Mouse (Mus musculus): ENCODE results near the gene Fbln1.

Fbln1 gene

DNA sequence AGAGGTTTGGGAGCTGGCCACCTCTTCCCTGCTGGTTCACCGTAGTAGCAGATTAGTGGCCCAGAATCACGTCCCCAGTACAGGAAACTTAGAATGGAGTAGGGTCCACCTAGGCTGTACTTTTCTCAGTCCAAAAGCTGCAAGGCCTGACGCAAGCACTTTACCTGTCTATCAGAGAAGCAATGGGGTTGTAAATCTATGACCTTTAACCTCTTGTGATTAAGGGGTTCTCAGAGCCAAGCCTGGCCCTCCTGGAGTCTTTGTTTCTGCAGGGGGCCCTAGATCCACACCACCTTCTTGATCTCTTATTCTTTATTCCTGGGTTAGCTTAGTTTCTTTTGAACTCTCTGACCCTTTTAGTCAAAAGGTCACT is 940 bp downstream of the Fbln1 start:
- no peak for DNase-seq (ENCODE audit: low spot score in 2 of 2)

DNA sequence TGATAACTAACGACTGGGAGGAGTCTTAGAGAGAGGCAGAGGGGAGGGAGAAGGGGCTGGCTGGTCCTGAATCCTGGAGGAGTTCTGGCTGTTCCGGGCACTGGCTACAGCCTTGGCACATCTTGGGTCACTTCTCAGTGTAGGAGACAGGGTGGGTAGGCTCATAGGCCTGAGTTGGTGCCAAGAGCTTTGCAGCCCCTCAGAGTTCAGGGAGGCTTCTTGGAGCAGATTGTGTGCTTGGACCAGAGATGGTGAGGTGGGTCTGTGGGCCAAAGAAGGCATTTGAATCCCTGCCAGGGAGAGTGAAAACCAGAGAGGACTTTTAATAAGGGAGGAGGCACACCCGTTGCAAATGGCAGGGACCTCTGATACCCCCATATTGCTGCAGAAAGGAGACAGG is 1.3 kb downstream of the Fbln1 start:
- no peak for DNase-seq (ENCODE audit: low spot score in 2 of 2)

DNA sequence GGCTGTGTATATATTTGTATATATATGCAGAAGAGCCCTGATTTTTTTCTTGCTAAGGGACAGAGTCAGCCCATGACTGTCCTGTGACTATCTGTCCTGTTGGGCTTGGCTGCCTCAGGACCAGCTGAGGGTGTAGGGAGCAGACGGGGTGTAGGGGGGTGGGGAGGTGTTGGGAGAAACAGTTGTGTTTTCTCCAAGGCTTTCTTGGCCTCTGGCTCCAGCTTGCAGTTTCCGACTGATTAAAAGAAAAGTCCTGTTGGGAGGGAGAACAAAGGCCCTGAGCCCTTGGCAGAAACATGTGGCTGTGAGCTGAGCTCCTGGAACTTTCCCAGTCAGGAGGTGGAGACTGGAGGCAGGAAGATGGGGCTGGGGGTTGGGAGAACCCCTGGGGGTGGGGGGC is 2.0 kb downstream of the Fbln1 start:
- DNase-seq (ENCODE audit: low spot score in 2 of 2): no peak

DNA sequence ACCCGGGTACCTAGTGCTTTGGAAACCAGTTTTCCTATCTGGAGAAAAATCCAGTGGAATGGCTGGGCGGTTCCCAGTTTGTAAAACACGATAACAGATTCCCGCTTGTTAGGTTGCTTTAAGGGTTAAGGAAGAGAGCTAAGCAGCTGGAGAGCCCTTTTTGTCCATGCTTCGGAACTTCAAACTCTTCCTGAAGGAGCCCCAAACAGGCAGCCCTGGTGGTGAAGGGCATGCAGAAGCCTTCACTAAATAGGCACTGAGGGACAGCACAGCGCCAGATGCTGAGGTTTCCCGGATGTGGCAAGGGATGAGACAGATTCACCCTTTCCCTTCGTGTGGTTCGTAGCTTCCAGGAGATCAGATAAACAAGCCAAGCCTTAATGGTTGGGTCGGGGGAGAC is 2.6 kb downstream of the Fbln1 start:
- DNase-seq (ENCODE audit: low spot score in 2 of 2): peak in 1 of 2 experiments; percentile 21

DNA sequence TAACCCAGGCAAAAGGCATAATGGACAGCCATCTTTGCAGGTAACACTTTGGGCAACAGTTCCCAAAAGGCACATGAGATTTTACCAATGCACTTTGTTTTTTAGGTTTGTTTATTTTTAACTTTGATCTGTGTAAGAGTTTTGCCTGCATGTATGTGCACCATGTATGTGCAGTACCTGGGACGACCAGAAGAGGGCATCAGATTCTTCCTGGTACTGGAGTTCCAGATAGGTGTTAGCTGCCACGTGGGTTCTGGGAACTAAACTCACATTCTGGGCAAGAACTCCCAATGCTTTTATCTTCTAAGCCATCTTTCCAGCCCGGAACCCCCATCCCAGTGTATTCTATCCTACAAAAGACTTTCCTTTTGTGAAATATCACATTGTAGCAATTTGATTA is 3.6 kb downstream of the Fbln1 start:
- DNase-seq (ENCODE audit: low spot score in 2 of 2): peak in 1 of 2 experiments; percentile 27

DNA sequence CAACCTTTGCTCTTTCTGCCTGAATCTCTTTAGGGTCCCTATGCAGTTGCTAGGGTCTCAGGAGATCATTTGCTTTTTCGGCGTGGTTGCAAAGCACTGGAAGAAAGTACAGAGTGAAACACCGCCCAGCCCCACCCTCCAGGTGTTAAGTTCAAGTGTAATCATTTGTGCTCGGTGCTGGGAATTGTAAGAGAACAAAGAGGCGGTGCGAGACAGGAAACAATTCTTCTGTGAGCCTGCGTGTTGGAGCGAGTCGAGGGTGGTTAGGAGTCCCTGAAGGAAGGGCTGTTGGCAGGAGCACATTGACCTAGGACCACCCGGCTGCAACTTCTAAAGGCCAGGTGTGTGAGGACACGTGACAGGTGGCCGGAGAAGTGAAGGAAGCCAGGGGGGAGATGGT is 4.9 kb downstream of the Fbln1 start:
- no peak for DNase-seq (ENCODE audit: low spot score in 2 of 2)

DNA sequence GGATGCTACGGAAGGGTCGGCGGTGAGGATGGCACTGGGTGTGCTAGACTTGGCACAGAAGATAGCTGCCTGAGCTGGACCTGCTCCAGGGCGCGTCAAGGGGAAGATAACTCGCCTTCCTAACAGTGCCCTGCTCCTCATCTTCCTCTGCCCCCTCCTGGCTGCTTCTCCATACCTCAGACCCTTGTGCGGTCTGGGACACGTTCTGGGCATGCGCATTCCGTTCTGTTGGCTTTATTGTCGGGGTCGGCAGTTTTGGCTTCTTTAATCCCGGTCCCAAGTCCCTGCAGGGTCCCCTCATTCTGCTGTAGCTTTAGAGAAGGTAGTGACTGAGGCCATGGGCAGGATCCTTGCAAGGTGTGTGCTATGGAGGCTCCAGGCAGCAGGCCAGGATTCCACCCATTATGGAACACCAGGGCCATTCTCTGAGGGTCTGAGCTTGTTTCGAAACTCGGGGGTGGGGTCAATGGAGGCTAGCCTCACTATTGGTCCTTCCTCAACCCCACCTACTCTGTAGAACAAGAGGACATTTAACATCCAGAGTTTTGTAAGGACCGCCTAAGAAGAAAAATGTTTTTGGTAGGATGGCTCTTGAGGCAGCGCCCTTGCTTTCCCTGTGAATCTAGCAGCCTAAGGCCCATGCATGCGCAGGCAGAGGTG is 5.5 kb downstream of the Fbln1 start:
- no peak for DNase-seq (ENCODE audit: low spot score in 2 of 2)

DNA sequence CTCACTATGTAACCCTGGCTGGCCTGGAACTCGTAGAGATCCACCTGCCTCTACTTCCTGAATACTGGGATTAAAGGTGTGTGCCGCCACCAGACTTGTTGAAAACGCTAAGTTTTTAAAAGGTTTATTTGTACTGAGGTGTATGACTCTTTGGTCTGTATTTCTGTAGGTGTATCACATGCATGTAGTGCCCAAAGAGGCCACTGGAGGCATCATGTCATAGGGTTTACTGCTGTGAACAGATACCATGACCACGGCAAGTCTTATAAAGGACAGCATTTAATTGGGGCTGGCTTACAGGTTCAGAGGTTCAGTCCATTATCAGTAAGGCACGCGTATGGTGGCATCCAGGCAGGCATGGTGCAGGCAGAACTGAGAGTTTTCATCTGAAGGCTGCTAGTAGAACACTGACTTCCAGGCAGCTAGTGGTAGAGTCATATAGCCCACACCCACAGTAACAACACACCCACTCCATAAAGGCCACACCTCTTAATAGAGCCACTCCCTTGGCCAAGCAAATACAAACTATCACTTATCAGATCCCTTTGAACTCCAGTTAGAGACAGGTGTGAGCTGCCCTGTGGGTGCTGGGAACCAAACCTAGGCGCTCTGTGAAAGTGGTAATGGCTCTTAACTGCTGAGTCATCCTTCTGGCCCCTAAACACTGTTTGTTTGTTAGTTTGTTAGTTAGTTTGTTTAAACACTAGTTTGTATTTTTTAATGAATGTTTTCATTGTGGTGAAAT is 10.5 kb downstream of the Fbln1 start:
- no peak for DNase-seq (ENCODE audit: low spot score in 2 of 2)

DNA sequence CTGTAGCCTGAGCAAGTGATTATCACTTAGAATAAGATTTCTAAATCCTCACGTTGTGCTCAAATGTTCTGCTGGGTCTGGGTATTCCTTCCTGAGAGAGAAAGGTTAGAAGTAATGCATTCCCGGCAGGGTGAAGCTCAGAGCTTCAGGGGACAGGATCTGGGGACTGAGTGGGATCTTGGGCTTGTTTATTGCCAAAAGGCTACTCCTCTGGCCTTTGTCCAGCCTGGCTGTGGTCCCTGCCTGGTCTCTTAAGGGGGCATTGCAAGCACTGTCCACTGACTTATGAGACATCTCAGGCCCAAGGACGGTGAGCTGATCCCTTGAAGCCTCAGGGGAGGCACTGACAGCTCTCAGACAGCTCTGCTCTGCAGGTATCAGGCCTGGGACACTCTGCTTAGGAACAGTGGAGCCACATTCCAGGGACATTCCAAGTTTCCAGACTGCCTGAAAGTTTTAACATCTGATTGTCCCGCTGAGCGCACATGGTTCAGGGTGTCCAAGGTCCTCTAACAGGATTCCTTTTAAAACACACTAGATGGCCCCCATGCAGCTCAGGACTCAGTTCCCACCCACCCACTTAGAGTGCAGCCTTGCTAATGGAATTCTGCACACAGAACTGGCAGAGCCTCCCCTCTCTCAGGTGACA is 13.0 kb downstream of the Fbln1 start:
- DNase-seq (ENCODE audit: low spot score in 2 of 2): no peak

DNA sequence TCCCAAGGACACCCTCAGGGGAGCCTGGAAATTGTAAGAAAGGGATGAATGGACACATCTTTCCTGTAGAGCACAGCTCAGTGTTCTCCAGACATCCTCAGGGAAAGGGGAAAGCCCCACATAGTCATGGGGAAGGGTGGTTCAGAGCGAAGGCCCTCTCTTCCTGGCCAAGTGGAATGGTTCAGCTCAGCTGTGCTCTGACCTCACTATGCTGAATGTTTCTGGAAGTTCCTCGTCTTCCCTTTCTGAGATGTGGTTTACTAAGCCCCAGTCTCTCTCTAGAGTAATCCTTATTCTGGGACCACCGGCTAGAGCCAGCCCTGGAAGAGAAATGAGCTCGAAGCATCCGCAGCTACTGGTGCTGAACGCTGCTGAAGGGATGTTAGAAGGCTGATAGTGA is 14.6 kb downstream of the Fbln1 start:
- DNase-seq (ENCODE audit: low spot score in 2 of 2): no peak

DNA sequence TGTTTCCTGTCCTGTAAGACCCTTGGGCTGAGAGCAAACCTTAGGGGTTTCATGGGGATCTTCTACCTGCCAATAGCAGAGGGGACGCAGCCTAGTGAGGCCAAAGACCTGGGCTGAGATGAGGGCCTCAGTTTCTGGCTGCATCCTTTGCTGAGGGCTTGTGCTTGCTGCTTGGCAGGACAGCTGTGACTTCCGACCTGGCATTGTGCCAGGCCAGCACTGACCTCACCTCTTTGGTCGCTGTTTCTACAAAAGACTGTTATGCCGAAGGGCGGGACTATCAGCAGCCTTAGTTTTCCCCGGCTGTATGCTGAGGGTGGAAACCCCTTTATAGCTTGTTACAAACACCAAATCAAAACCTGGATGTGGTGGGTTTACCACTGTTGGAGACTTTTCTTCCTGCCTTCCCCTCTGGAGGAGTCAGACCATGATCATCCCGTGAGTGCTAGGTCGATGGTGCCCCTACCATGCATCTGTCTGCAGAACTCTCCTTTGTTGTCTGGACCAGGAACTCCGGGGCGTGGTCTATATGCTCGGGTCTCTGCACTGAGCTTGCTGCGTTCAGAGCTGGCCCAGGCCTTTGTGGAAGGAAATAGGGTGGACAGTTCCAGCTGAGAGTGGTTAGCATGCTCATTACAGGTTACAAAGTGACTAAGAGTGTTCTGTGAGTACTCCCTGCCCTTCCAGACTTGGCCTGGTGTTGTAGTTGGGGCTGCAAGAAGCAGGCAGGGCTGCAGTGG is 15.5 kb downstream of the Fbln1 start:
- DNase-seq (ENCODE audit: low spot score in 2 of 2): no peak

DNA sequence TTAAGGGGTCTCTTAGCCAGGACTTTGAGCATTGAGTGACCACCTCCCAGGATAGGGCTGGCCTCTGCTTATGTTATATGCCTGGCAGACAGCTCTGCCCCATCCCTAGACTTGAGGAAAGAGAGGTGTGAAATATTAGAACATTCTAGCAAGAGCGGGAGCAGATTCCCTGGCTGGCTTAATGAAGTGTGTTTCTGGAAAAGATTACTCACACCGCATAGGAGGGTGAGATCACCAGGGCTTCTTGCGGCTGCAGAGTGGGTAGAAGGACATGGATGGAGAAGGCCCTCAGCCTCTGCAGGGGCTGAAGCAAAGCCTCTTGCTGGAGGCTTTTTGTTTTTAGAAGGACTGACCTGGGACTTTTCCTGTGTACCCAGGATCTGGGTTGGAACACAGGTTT is 19.9 kb downstream of the Fbln1 start:
- no peak for DNase-seq (ENCODE audit: low spot score in 2 of 2)

DNA sequence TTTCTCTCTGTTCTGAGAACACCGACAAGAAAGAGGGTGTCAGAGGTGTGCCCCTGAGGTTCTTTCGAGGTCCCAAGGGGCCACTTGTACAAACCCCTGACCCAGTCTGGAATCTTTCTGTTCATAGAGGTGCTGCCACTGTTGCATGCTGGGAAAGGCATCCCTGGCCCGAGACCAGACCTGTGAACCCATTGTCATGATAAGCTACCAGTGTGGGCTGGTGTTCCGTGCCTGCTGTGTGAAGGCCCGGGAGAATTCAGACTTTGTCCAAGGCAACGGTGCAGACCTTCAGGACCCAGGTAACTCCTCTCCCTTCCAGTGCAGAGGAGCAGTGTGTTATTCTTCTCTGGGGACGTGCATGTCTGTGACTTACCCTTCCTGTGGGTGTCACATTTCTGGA is 21.1 kb downstream of the Fbln1 start:
- DNase-seq (ENCODE audit: low spot score in 2 of 2): no peak

DNA sequence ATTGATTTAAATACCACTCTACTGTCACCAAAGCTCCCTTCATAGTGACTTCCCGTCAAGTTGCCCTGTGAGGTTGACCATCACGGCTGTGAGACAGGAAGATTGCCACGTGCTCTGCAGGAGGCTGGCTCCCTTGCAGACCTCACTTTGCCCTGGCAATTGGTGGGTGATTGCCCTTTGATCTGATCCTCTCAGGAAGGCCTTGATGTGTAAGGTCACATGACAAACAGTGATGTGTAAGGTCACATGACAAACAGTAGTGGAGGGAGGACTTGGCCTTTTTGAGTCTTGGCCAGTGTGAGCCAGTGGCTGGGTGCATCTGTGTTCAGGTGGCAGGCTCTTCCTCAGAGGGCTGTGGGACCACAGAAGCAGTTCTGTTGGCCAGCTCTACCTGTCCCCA is 22.8 kb downstream of the Fbln1 start:
- DNase-seq (ENCODE audit: low spot score in 2 of 2): no peak

DNA sequence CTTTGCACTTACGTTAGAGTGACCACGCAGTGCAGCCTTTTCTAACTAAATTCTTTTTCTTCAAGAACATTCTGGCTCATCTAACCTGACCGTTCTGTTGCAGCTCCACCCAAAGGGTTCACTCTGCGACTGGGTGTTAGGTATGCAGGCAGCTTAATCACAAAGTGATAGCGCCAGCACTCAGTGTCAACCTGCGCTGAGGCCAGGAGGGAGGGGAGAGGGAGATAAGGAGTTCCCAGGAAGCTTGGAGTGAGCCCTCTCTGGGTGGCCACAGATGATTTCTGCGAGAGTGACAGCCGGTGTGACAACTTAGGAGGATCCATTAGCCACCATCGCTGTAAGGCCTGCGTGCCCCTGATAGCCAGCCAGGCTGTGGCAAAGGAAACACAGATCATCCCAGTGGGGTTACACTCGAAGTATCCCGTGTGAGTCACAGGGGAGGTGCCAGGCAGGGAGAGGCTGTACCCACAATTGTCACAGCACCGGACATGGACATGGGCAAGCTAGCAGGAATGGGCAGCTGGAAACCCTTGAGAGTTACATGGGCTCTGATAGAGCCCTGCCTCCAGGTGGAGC is 24.3 kb downstream of the Fbln1 start:
- no peak for DNase-seq (ENCODE audit: low spot score in 2 of 2)

DNA sequence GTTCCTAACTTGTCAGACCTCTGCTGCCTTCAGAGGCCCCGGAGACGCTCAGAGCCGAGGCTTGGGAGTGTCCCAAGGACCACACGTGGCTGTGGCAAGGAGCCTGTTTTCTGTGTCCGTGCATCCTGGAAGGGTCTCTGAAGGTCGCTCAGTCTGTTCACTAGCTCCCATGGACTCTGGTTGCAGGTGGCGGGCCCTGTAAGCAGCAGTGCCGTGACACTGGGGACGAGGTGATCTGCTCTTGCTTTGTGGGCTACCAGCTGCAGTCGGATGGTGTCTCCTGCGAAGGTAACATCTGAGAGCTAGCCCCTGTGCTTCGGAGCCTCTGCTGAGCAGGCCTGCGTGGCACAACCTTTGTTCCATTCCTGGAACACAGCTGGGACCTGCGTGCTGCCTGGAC is 24.9 kb downstream of the Fbln1 start:
- peak in 1 of 2 experiments; percentile 24 for DNase-seq (ENCODE audit: low spot score in 2 of 2)

DNA sequence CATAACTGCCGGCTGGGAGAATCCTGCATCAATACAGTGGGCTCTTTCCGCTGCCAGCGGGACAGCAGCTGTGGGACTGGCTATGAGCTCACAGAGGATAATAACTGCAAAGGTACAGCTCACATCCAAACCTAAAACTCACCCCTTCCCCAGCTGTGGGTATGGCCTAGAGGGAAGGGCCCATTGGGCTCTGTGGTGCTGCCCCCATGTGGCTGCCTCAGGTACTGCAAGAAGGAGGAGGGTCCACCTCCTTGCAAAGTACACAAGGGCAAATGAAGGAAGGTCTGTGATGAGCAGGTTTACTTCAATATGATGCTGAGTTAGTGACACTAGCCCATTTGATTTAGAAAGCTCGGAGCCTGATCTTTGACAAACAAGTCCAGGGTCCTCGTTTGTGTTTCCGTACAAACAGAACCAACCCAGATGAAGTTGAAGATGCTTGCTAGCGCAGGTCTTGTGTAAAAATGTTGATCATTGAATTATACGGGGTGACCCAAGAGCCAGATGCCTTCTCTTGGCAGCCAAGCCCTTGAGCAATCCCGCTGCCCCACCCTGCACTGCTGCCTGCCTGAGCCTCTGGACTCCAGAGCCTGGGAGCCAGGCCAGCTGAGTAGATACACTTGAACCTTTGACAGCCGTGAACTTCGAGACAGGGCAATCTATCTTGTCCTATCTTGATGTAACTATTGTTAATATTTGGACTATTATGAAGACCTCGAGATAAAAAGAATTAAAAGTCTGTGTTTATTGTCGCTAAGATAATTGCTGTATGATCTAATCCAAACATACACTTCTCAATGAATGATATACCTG is 25.9 kb downstream of the Fbln1 start:
- peak; percentile 60 to 75 for DNase-seq (ENCODE audit: low spot score in 2 of 2)

DNA sequence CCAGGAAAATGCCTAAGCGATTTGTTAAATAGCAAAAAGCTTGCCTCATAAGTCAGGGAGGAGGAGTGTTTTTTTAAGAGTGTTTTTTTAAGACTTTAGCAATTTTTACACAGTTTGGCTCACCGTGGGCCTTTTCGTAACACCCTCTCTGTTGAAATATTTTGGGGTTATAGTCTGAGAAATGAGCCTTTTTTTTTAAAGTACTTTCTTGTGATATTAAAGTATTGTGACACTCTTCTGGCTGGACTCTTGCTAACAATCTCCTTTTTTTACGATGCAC is 26.4 kb downstream of the Fbln1 start:
- DNase-seq (ENCODE audit: low spot score in 2 of 2): no peak

DNA sequence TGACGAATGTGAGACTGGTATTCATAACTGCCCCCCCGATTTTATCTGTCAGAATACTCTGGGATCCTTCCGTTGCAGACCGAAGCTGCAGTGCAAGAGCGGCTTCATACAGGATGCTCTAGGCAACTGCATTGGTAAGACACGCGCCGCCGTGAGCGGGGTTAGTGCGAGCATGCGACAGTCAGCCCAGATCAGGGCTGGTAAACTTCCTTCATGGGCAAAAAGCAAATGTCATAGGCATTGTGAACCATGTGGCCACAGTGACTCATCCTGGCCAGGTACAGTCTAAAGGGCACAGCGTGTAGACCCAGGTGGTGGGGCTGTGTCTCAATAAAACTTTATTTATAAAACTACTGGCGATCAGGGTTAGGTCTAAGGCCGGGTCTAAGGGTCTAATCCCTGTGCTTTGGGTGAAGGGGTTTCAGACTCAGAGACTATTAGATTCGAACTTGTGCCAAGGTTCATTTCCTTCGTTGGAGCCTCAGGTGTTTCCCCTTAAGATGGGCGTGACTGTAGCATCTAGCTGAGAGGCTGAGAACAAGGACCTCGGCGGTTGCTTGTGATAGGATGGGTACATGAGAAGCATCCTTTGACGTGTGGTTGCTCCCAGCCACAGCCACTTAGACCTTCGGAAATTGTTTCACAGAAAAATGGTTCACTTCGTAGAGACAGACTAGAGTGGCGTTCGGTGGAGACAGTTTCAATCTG is 26.9 kb downstream of the Fbln1 start:
- peak; percentile 35 to 49 for DNase-seq (ENCODE audit: low spot score in 2 of 2)

DNA sequence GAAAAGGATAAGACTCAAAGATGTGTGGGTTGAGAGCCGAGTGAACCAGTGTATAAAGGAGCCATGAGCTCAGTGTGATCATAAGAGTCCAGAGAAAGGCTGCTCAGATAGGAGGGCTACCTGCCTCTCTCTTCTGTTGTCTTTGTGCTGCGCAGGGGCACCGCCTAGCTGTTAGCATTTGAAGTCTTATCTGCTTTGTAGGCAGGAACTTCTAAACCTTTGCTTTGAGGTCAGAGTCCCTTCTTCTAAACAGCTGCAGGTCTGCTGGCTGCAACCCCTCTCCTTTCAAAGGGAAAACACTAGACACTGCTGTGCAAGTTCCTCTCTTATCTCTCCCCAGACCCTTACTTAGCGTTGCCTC is 27.5 kb downstream of the Fbln1 start:
- DNase-seq (ENCODE audit: low spot score in 2 of 2): peak; percentile 66 to 71

DNA sequence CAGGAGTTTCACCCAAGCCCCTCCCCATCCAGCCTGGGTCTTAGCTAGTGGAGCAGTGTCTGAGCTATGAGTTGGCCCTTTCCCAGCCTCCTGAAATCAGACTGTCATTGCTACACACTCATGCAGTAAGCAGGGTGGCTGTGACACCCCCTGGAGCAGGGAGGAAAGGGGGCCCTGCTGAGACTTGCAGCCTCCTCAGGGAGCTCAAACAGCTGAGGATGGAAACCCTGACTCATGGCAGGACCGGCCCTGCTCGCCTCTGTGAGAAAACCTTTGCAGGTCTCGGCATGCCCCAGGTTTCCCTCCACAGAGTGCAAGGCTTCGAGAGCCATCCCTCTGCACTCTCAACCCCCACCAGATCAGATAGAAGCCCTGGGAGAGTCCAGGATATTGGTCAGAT is 27.9 kb downstream of the Fbln1 start:
- no peak for DNase-seq (ENCODE audit: low spot score in 2 of 2)

All from thymus, postnatal 10 days (tissue).